Mouse (Mus musculus) cerebellum, postnatal 14 days (tissue): ENCODE results near the gene Xkr7.

Source experiments
- DNase-seq, 2 experiments: peaks; one replicate each; pipeline ENCODE4 v3.0.0; 2021; ENCODE audit warnings: mixed read lengths in 2 of 2

Gene Xkr7

GRCm38 (mm10) chr2:153071491-153072184, 40.0 kb downstream of the Xkr7 start:
- DNase-seq, result peak; percentile 68 to 72

- DNase-seq, result no peak
Measured at GRCm38 (mm10) chr2:153074651-153075050, 43.0 kb downstream of the Xkr7 start.

- no peak for DNase-seq
Measured at GRCm38 (mm10) chr2:153075961-153076360, 44.3 kb downstream of the Xkr7 start.

GRCm38 (mm10) chr2:153080841-153081523, 49.3 kb downstream of the Xkr7 start:
- DNase-seq, result peak; percentile 91 to 94

GRCm38 (mm10) chr2:153081866-153082265, 50.2 kb downstream of the Xkr7 start:
- no peak for DNase-seq

GRCm38 (mm10) chr2:153083275-153083674, 51.6 kb downstream of the Xkr7 start:
- DNase-seq, result no peak

GRCm38 (mm10) chr2:153083824-153084223, 52.2 kb downstream of the Xkr7 start:
- DNase-seq, result no peak

GRCm38 (mm10) chr2:153084261-153084976, 52.8 kb downstream of the Xkr7 start:
- DNase-seq, result no peak

GRCm38 (mm10) chr2:153085556-153085955, 53.9 kb downstream of the Xkr7 start:
- DNase-seq, result no peak

- DNase-seq, result no peak
Measured at GRCm38 (mm10) chr2:153086166-153086565, 54.5 kb downstream of the Xkr7 start.

GRCm38 (mm10) chr2:153087091-153087490, 55.4 kb downstream of the Xkr7 start:
- no peak for DNase-seq

- no peak for DNase-seq
Measured at GRCm38 (mm10) chr2:153089316-153089715, 57.7 kb downstream of the Xkr7 start.

- DNase-seq, result no peak
Measured at GRCm38 (mm10) chr2:153090551-153091165, 59.0 kb downstream of the Xkr7 start.
